Mouse (Mus musculus) forebrain, embryonic 15.5 days (tissue): ENCODE data around the gene Rtn3. TPM values are rescaled to one million over a fixed set of nuclear protein-coding genes. Genes with fewer than 3 reads are reported as not detected.

Experiments
- ATAC-seq: fragments of 200-750 bp; cut with Nextera tagmentation; replicated peaks from 2 replicates; pipeline ENCODE4 v1.8.0; 2017; ENCODE audit warnings: mild to moderate bottlenecking, moderate TSS enrichment, moderate library complexity
- H3K27ac ChIP-seq: fragments of 300-500 bp; sonication (generic); replicated peaks from 2 replicates; pipeline ENCODE4 v1.5.1; 2015; ENCODE audit warnings: mild to moderate bottlenecking, inconsistent platforms
- H3K27me3 ChIP-seq: fragments of 300-500 bp; sonication (generic); 2 replicates; pipeline ENCODE4 v1.6.1; 2015; ENCODE audit warnings: inconsistent platforms
- H3K36me3 ChIP-seq: fragments of 300-500 bp; sonication (generic); 2 replicates; pipeline ENCODE4 v1.6.1; 2015; ENCODE audit warnings: mild to moderate bottlenecking, inconsistent platforms
- H3K4me1 ChIP-seq: fragments of 300-500 bp; sonication (generic); 2 replicates; pipeline ENCODE4 v1.6.1; 2015; ENCODE audit warnings: inconsistent platforms
- H3K4me2 ChIP-seq: fragments of 300-500 bp; sonication (generic); replicated peaks from 2 replicates; pipeline ENCODE4 v1.6.1; 2015; ENCODE audit warnings: mild to moderate bottlenecking, inconsistent platforms
- H3K4me3 ChIP-seq: fragments of 300-500 bp; sonication (generic); 2 replicates; pipeline ENCODE4 v1.5.1; 2015; ENCODE audit warnings: mild to moderate bottlenecking, inconsistent platforms
- H3K9ac ChIP-seq: fragments of 300-500 bp; sonication (generic); replicated peaks from 2 replicates; pipeline ENCODE4 v1.6.1; 2015; ENCODE audit warnings: mild to moderate bottlenecking, inconsistent platforms
- H3K9me3 ChIP-seq: fragments of 300-500 bp; sonication (generic); 2 replicates; pipeline ENCODE4 v1.6.1; 2016; ENCODE audit warnings: inconsistent platforms
- WGBS: fragments of 180-500 bp; shearing (Covaris S2); methylation state at CpG from one replicate; pipeline ENCODE4 v1.1.7; 2015; ENCODE audit warnings: mixed read lengths; 5-methylcytosine and 5-hydroxymethylcytosine counted together
- microRNA-seq: library from miRNA; unstranded; fragments of <30 nt; microRNA quantifications from one replicate; pipeline ENCODE4, GENCODE M21; 2016
- polyA plus RNA-seq: library from polyadenylated mRNA; unstranded; fragments of >200 nt; fragmentation: Nextera tagmentation; extraction: Ambion mirVana; gene quantifications from 2 replicates; pipeline ENCODE4 v1.2.1, GENCODE M21; 2015

The Rtn3 gene
- polyA plus RNA-seq, 1 experiment from 2014 or later: 533 TPM

- H3K27ac ChIP-seq: no peak overlapping the region
- no peak overlapping the region for H3K9ac ChIP-seq
- H3K9me3 ChIP-seq: no peaks in the 10 kb centered on the region
- H3K4me1 ChIP-seq: peaks cover 13% of the 10 kb centered on the region
- H3K27me3 ChIP-seq: no peaks in the 10 kb centered on the region
- WGBS: 90% methylated on average over 6 of the region's 6 CpGs
- H3K36me3 ChIP-seq: no peaks in the 10 kb centered on the region
- no peak overlapping the region for H3K4me2 ChIP-seq
- H3K4me3 ChIP-seq: no peak overlapping the region
- no peak for ATAC-seq
Observed at GRCm38 (mm10) chr19:7388488-7388887, 94.6 kb downstream of the Rtn3 start.

- H3K36me3 ChIP-seq: no peaks in the 10 kb centered on the region
- 25% methylated on average over 2 of the region's 2 CpGs for WGBS
- no peak overlapping the region for H3K27ac ChIP-seq
- no peaks in the 10 kb centered on the region for H3K27me3 ChIP-seq
- H3K9me3 ChIP-seq: no peaks in the 10 kb centered on the region
- no peak overlapping the region for H3K4me3 ChIP-seq
- H3K4me2 ChIP-seq: no peak overlapping the region
- H3K9ac ChIP-seq: no peak overlapping the region
- H3K4me1 ChIP-seq: peaks cover 24% of the 10 kb centered on the region
- no peak for ATAC-seq
Observed at GRCm38 (mm10) chr19:7386042-7386441, 97.0 kb downstream of the Rtn3 start.

GRCm38 (mm10) chr19:7382903-7383865 is 99.9 kb downstream of the Rtn3 start, which contains the start of gene Spindoc:
Spindoc (minus strand) TSS chr19:7382994.
- Histone ChIP-seq H3K9ac (peak within 1 kb of the TSS; percentile 77), H3K4me2 (peak within 1 kb of the TSS; percentile 52), H3K4me1 (peaks cover 40% of the 10 kb centered on the region), H3K27me3 (no peaks in the 10 kb centered on the region), H3K27ac (peak within 1 kb of the TSS; percentile 95), H3K36me3 (no peaks in the 10 kb centered on the region), H3K9me3 (no peaks in the 10 kb centered on the region), H3K4me3 (peak within 1 kb of the TSS; percentile 84)
- under 1% methylated on average over 38 of the region's 52 CpGs for whole genome bisulfite sequencing
- ATAC-seq: peak; percentile 97

DNA sequence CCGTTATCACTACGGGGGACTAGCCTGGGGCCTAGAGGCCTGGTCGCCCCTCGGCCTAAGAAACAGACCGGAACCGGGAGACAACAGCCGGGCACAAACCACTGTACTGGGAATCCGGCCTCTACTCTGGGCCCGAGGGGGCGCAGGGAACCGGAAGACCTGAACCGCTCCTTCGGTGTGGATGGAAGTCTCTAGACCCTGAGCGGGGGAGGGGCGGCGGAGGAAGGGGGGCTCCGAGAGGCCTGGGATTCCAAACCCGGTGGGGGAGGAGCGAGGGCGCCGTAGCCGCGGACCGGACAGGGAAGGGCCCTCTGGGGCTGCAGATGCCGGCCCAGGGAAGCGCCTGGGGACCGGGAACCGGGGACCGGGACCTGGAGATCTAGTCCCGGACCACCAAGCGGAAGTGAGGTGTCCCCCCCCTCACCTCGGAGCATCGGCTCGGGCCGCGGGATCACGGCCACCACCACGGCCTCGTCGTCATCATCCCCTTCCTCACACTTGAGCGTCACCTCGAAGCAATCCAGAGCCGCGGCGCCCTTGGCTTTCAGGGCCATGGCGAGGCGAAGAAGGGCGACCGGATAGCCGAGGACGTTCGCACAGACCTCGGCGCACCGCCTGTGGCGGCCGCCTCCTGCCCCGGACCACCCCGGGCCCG is 100.7 kb downstream of the Rtn3 start:
- WGBS: under 1% methylated on average over 57 of the region's 60 CpGs
- Histone ChIP-seq H3K9me3 (no peaks in the 10 kb centered on the region), H3K4me2 (peak overlapping the region; percentile 52), H3K27ac (peak overlapping the region; percentile 95), H3K36me3 (no peaks in the 10 kb centered on the region), H3K9ac (peak overlapping the region; percentile 77), H3K27me3 (no peaks in the 10 kb centered on the region), H3K4me1 (peaks cover 40% of the 10 kb centered on the region), H3K4me3 (peak overlapping the region; percentile 84)
- peak; percentile 39 for ATAC-seq

- no peak for ATAC-seq
- WGBS: 2% methylated on average over 8 of the region's 8 CpGs
- H3K27me3 ChIP-seq: no peaks in the 10 kb centered on the region
- no peaks in the 10 kb centered on the region for H3K9me3 ChIP-seq
- peaks cover 40% of the 10 kb centered on the region for H3K4me1 ChIP-seq
- H3K4me3 ChIP-seq: peak overlapping the region; percentile 84
- peak overlapping the region; percentile 95 for H3K27ac ChIP-seq
- H3K9ac ChIP-seq: peak overlapping the region; percentile 77
- H3K4me2 ChIP-seq: peak overlapping the region; percentile 52
- no peaks in the 10 kb centered on the region for H3K36me3 ChIP-seq
Observed at GRCm38 (mm10) chr19:7381906-7382247, 101.2 kb downstream of the Rtn3 start.

DNA sequence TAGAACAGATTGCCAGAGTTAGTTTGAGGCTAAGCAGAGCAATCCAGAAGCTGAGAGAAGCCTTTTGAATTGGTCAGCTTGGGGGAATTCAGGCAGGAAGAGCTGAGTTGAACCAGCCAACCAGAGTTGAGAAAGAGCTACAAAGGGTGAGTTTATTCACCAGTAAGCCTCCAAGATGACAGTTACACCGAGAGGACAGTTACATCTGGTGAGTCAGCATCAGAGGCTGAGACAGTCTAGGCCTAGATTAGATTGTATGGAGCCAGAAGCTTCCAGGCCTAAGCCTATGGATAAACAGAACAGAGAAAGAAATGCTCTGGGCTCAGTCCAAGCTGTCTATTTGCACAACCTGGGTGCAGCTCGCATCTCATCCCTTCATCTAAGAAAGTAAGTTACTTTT is 105.4 kb downstream of the Rtn3 start:
- ATAC-seq: no peak
- Histone ChIP-seq H3K27ac (no peak overlapping the region), H3K9me3 (no peaks in the 10 kb centered on the region), H3K4me3 (no peak overlapping the region), H3K4me1 (peaks cover 25% of the 10 kb centered on the region), H3K4me2 (no peak overlapping the region), H3K36me3 (peaks cover 27% of the 10 kb centered on the region), H3K27me3 (no peaks in the 10 kb centered on the region), H3K9ac (no peak overlapping the region)
- 78% methylated on average over 2 of the region's 2 CpGs for WGBS

Small RNA genes lying within 50 kb of the gene (microRNA-seq; reads per million reads assigned to microRNA genes)
- 0.88 reads per million for gene Mir6991

Other genes with a start within 250 kb of the Rtn3 start
- gene Naa40, start 242.1 kb downstream of the Rtn3 start, polyA plus RNA-seq: 69.2 and 69.5 TPM in 2 replicates
- gene Rcor2, start 216.0 kb downstream of the Rtn3 start, polyA plus RNA-seq: 60.7 and 67.7 TPM in 2 replicates
- gene Mark2, start 141.4 kb downstream of the Rtn3 start, polyA plus RNA-seq: 52.8 and 57.7 TPM in 2 replicates
- 38.7 and 43.9 TPM in 2 replicates for gene Spindoc, start 100.3 kb downstream of the Rtn3 start, polyA plus RNA-seq
- 27.8 and 29.3 TPM in 2 replicates for gene 2700081O15Rik, start 65.7 kb downstream of the Rtn3 start, polyA plus RNA-seq
- 6.4 and 8.1 TPM in 2 replicates for gene Atl3, start 10.8 kb upstream of the Rtn3 start, polyA plus RNA-seq
- gene Pla2g16, start 74.2 kb upstream of the Rtn3 start, polyA plus RNA-seq: 4.0 and 4.7 TPM in 2 replicates
- gene Lgals12, start 123.9 kb upstream of the Rtn3 start, polyA plus RNA-seq: 0.08 and 0.28 TPM in 2 replicates
- not detected in 2 replicates for gene Hrasls5, start 129.3 kb upstream of the Rtn3 start, polyA plus RNA-seq
- 0.11 TPM in 1 of 2 replicates, not detected in the other for gene Slc22a19, start 228.0 kb upstream of the Rtn3 start, polyA plus RNA-seq